Mouse (Mus musculus) liver, postnatal 0 days (tissue): Measurements from ENCODE around the gene Gsk3b. TPM values are rescaled to one million over a fixed set of nuclear protein-coding genes. Genes with fewer than 3 reads are reported as not detected.
"Not testable (repeated sequence)": the region's sequence is repeated elsewhere in the genome, so short reads cannot be mapped to it uniquely, and the experiment has no call there.

Experiments
- ATAC-seq: fragments of 200-750 bp; cut with Nextera tagmentation; 2 replicates; pipeline ENCODE4 v1.8.0; 2017; ENCODE audit warnings: mild to moderate bottlenecking, moderate library complexity
- DNase-seq: peaks from one replicate; pipeline ENCODE4 v3.0.0-alpha.2; 2016
- H3K27ac ChIP-seq: fragments of 300-500 bp; sonication (generic); 2 replicates; pipeline ENCODE4 v1.5.1; 2014; ENCODE audit warnings: antibody characterized with exemption, moderate library complexity, mild to moderate bottlenecking, low read depth
- H3K27me3 ChIP-seq: fragments of 300-500 bp; sonication (generic); 2 replicates; pipeline ENCODE4 v1.6.1; 2014; ENCODE audit warnings: low read length, control low read depth, mixed read lengths; ENCODE audit not compliant: insufficient read depth
- H3K36me3 ChIP-seq: fragments of 300-500 bp; sonication (generic); replicated peaks from 2 replicates; pipeline ENCODE4 v1.6.1; 2014; ENCODE audit warnings: mild to moderate bottlenecking, control low read depth, low read length, moderate library complexity, mixed read lengths; ENCODE audit not compliant: insufficient read depth
- H3K4me1 ChIP-seq: fragments of 300-500 bp; sonication (generic); 2 replicates; pipeline ENCODE4 v1.6.1; 2014; ENCODE audit warnings: antibody characterized with exemption, mild to moderate bottlenecking, control low read depth; ENCODE audit not compliant: insufficient read depth
- H3K4me2 ChIP-seq: fragments of 300-500 bp; sonication (generic); 2 replicates; pipeline ENCODE4 v1.6.1; 2014; ENCODE audit warnings: low read depth, mild to moderate bottlenecking, low read length, moderate library complexity, mixed read lengths
- H3K4me3 ChIP-seq: fragments of 300-500 bp; sonication (generic); 2 replicates; pipeline ENCODE4 v1.5.1; 2014; ENCODE audit warnings: low read depth, low read length
- H3K9ac ChIP-seq: fragments of 300-500 bp; sonication (generic); replicated peaks from 2 replicates; pipeline ENCODE4 v1.6.1; 2014; ENCODE audit warnings: mild to moderate bottlenecking, moderate library complexity
- H3K9me3 ChIP-seq: fragments of 300-500 bp; sonication (generic); 2 replicates; pipeline ENCODE4 v1.6.1; 2016; ENCODE audit warnings: mild to moderate bottlenecking, control low read depth, low read length, mixed read lengths
- CTCF ChIP-seq: sonication (generic); IDR thresholded peaks from 2 replicates; pipeline ENCODE4 v1.5.1; 2016; ENCODE audit warnings: antibody characterized with exemption, low read depth
- EP300 ChIP-seq: IDR thresholded peaks from 2 replicates; pipeline ENCODE4 v1.6.1; 2016; ENCODE audit warnings: antibody characterized with exemption, low read depth, mild to moderate bottlenecking
- WGBS: fragments of 180-500 bp; shearing (Covaris S2); extraction: QIAGEN DNeasy Blood & Tissue Kit; methylation state at CpG from one replicate; pipeline ENCODE4 v1.1.7; 2014; ENCODE audit not compliant: insufficient replicate concordance; 5-methylcytosine and 5-hydroxymethylcytosine counted together
- polyA plus RNA-seq: library from polyadenylated mRNA; unstranded; fragments of >200 nt; fragmentation: Nextera tagmentation; extraction: Ambion mirVana; gene quantifications from 2 replicates; pipeline ENCODE4 v1.2.1, GENCODE M21; 2015

Gsk3b gene
- polyA plus RNA-seq, 1 experiment from 2014 or later, result 10.8 TPM

DNA sequence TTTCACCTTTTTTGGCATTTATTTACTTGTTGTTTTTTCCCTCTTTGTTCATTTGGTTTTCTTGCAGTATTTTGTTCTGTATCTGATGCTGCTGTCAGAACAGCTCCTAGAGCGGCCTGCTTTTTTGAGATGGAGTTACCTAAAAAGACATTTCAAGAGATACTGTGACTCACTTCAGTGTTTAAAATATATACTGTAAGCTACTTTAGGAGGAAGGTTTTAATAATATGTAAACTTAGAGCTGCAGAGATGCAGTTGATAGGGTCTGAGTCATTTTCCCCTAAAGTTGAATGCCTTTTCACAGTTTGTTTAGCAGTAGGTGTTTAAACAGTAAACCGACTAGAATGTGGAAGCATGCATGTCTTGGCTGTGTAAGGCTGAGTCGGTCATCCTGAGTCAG, 101.7 kb downstream of the Gsk3b start:
- no peak overlapping the region for H3K9ac ChIP-seq
- WGBS, result 84% methylated on average over 3 of the region's 3 CpGs
- ATAC-seq, result no peak

DNA sequence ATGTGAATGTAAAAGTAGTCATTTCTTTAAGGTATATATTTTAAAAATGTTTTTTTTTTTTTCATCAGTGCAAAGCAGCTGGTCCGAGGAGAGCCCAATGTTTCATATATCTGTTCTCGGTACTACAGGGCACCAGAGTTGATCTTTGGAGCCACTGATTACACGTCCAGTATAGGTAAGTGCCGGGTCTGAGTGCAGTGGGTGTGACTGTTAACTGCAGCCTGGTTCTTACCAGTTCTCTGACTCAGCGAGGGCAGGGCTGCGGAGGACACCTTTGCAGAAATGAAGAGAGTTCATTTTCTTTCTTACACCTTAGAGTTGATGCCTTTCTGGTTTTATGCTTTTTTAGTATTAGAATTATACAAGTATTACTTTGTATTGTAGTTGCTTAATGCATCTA, 102.7 kb downstream of the Gsk3b start:
- no peaks in the 10 kb centered on the region for H3K4me1 ChIP-seq
- WGBS, result 70% methylated on average over 6 of the region's 6 CpGs
- no peak overlapping the region for H3K9ac ChIP-seq
- no peak overlapping the region for H3K4me3 ChIP-seq
- no peak for TF ChIP-seq EP300
- no peak for TF ChIP-seq CTCF
- no peaks in the 10 kb centered on the region for H3K9me3 ChIP-seq
- ATAC-seq, result no peak
- H3K4me2 ChIP-seq, result no peak overlapping the region
- peaks cover 34% of the 10 kb centered on the region for H3K36me3 ChIP-seq
- DNase-seq, result no peak
- H3K27me3 ChIP-seq, result no peaks in the 10 kb centered on the region
- no peak overlapping the region for H3K27ac ChIP-seq

More for the DNA sequence above, 101.7 kb downstream of the Gsk3b start:
- Histone ChIP-seq H3K4me3 (no peak overlapping the region), H3K4me1 (0 out of 2 replicates have a peak, but pooled peaks cover 2% of the 10 kb centered on the region), H3K27me3 (no peaks in the 10 kb centered on the region), H3K36me3 (peaks cover 34% of the 10 kb centered on the region), H3K9me3 (no peaks in the 10 kb centered on the region), H3K27ac (no peak overlapping the region), H3K4me2 (no peak overlapping the region)
- TF ChIP-seq CTCF, result no peak
- DNase-seq, result no peak

- Histone ChIP-seq H3K4me2 (no peak overlapping the region), H3K4me1 (no peaks in the 10 kb centered on the region), H3K9ac (no peak overlapping the region), H3K4me3 (no peak overlapping the region), H3K27ac (no peak overlapping the region), H3K27me3 (no peaks in the 10 kb centered on the region), H3K9me3 (no peaks in the 10 kb centered on the region), H3K36me3 (peaks cover 35% of the 10 kb centered on the region)
- TF ChIP-seq EP300, result no peak
- TF ChIP-seq CTCF, result no peak
- ATAC-seq, result no peak
- WGBS, result 86% methylated on average over 6 of the region's 6 CpGs
- no peak for DNase-seq
These were observed 103.8 kb downstream of the Gsk3b start for GRCm38 (mm10) chr16:38192640-38193039.

DNA sequence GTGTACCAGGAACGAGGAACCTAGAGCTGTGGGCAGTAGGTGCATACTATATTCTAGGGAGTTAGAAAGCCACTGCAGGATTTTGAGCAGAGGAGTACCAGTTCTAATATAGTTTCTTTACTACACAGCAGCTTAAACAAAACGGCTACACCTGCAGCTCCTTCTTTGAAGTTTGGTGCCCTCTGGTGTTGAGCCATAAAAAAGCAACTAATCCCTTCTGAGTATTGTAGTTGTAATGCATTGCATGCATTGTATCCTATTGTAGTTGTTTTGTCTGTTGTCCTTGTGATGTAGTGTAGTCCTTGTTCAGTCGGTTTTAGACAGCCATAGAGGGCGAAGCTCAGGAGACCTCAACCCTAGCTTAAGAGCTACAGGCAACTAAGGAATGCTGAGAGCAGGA, 108.5 kb downstream of the Gsk3b start:
- peaks cover 36% of the 10 kb centered on the region for H3K36me3 ChIP-seq
- 48% methylated on average over 4 of the region's 4 CpGs for WGBS
- no peak overlapping the region for H3K27ac ChIP-seq
- no peak overlapping the region for H3K9ac ChIP-seq
- no peaks in the 10 kb centered on the region for H3K27me3 ChIP-seq
- no peak overlapping the region for H3K4me3 ChIP-seq
- no peak; the same call in 1 of the 2 replicates for ATAC-seq
- TF ChIP-seq CTCF (peak; percentile 81), EP300 (no peak)
- H3K4me2 ChIP-seq, result no peak overlapping the region
- DNase-seq, result peak; percentile 43
- H3K4me1 ChIP-seq, result no peaks in the 10 kb centered on the region
- no peaks in the 10 kb centered on the region for H3K9me3 ChIP-seq

GRCm38 (mm10) chr16:38205272-38205671, 116.5 kb downstream of the Gsk3b start:
- no peak for DNase-seq
- H3K27ac ChIP-seq, result no peak overlapping the region

GRCm38 (mm10) chr16:38222491-38222890, 133.7 kb downstream of the Gsk3b start:
- H3K27ac ChIP-seq, H3K9ac ChIP-seq, H3K4me3 ChIP-seq, H3K4me2 ChIP-seq, ATAC-seq, H3K9me3 ChIP-seq, H3K4me1 ChIP-seq, DNase-seq, H3K27me3 ChIP-seq: not testable (repeated sequence)
- H3K36me3 ChIP-seq, result peaks cover 19% of the 10 kb centered on the region
- 86% methylated on average over 3 of the region's 5 CpGs for WGBS

More at GRCm38 (mm10) chr16:38205272-38205671, 116.5 kb downstream of the Gsk3b start:
- Histone ChIP-seq H3K9ac (no peak overlapping the region), H3K4me1 (no peaks in the 10 kb centered on the region), H3K9me3 (no peaks in the 10 kb centered on the region), H3K4me2 (no peak overlapping the region), H3K36me3 (peaks cover 24% of the 10 kb centered on the region), H3K4me3 (no peak overlapping the region), H3K27me3 (no peaks in the 10 kb centered on the region)
- no peak for ATAC-seq
- 89% methylated on average over 7 of the region's 7 CpGs for WGBS
- TF ChIP-seq EP300 (no peak), CTCF (no peak)

DNA sequence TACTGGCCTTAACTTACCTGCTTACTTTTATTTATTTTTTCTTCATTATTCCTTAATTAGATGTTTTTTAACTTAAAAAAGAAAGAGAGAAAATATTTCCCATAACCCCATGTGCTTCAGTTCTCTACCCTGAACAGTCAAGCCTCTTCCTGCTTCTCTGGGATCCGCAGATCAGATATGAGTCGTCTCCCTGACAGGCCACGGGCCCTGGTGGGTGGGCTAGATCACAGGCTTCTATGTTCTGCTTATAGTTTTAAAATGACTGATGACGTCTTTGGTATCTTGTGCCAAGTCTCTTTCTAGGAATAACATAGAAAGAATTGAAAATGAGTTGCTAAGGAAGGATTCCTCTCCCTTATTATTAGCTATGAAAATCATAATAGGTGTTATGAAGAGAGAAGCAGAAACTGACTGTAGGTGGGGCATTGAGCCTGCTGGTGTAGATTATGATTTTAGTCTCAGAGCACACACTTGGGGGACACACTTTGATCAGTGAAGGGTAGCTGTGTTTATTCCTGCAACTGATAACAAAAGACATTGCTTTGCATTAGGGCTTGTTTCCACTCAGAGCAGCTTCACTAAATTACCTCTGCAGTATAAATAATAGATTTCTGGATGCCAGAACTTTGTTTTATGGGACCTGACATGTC, 148.3 kb downstream of the Gsk3b start:
- DNase-seq (no peak), ATAC-seq (no peak)
- TF ChIP-seq EP300 (no peak), CTCF (no peak)
- H3K9ac ChIP-seq, result no peak overlapping the region
- 47% methylated on average over 4 of the region's 4 CpGs for WGBS
- H3K4me3 ChIP-seq, result no peak overlapping the region
- no peaks in the 10 kb centered on the region for H3K9me3 ChIP-seq
- H3K4me2 ChIP-seq, result no peak overlapping the region
- no peaks in the 10 kb centered on the region for H3K4me1 ChIP-seq
- H3K27ac ChIP-seq, result no peak overlapping the region
- no peaks in the 10 kb centered on the region for H3K27me3 ChIP-seq
- H3K36me3 ChIP-seq, result peaks cover 19% of the 10 kb centered on the region
